Mouse (Mus musculus) liver, adult (tissue): ENCODE results near the gene Plce1.

Source experiments
- GATA4 ChIP-seq: IDR thresholded peaks from 2 replicates; pipeline ENCODE4 v1.6.1; 2014; ENCODE audit warnings: mild to moderate bottlenecking, low read length; ENCODE audit not compliant: insufficient replicate concordance

The Plce1 gene

GRCm38 (mm10) chr19:38539338-38539737 is 58.4 kb downstream of the Plce1 start:
- TF ChIP-seq GATA4: no peak

- no peak for TF ChIP-seq GATA4
Observed at GRCm38 (mm10) chr19:38540549-38540948, 59.6 kb downstream of the Plce1 start.

- TF ChIP-seq GATA4: no peak
Observed at GRCm38 (mm10) chr19:38549487-38550058, 68.7 kb downstream of the Plce1 start.

GRCm38 (mm10) chr19:38553551-38553950 is 72.6 kb downstream of the Plce1 start:
- no peak for TF ChIP-seq GATA4

- no peak for TF ChIP-seq GATA4
Observed at GRCm38 (mm10) chr19:38555399-38555798, 74.5 kb downstream of the Plce1 start.

- no peak for TF ChIP-seq GATA4
Observed at GRCm38 (mm10) chr19:38558816-38559215, 77.9 kb downstream of the Plce1 start.

GRCm38 (mm10) chr19:38566156-38566555 is 85.2 kb downstream of the Plce1 start:
- TF ChIP-seq GATA4: no peak

- TF ChIP-seq GATA4: no peak
Observed at GRCm38 (mm10) chr19:38566752-38567151, 85.8 kb downstream of the Plce1 start.

- TF ChIP-seq GATA4: no peak
Observed at GRCm38 (mm10) chr19:38567331-38567730, 86.4 kb downstream of the Plce1 start.

GRCm38 (mm10) chr19:38578554-38579146 is 97.7 kb downstream of the Plce1 start:
- no peak for TF ChIP-seq GATA4

GRCm38 (mm10) chr19:38582861-38583260 is 102.0 kb downstream of the Plce1 start:
- no peak for TF ChIP-seq GATA4

GRCm38 (mm10) chr19:38587559-38587958 is 106.7 kb downstream of the Plce1 start:
- no peak for TF ChIP-seq GATA4

GRCm38 (mm10) chr19:38589466-38589865 is 108.6 kb downstream of the Plce1 start:
- TF ChIP-seq GATA4: no peak

GRCm38 (mm10) chr19:38589941-38590340 is 109.0 kb downstream of the Plce1 start:
- TF ChIP-seq GATA4: no peak

GRCm38 (mm10) chr19:38592566-38593224 is 111.8 kb downstream of the Plce1 start:
- no peak for TF ChIP-seq GATA4

- no peak for TF ChIP-seq GATA4
Observed at GRCm38 (mm10) chr19:38593225-38593897, 112.5 kb downstream of the Plce1 start.
